Mouse (Mus musculus): ENCODE results near the gene Adgrg1.
"Not testable (repeated sequence)": the region's sequence is repeated elsewhere in the genome, so short reads cannot be mapped to it uniquely, and the experiment has no call there.

The Adgrg1 gene

GRCm38 (mm10) chr8:95025421-95025820 is 50.9 kb downstream of the Adgrg1 start:
- DNase-seq (ENCODE audit: extremely low spot score, low read depth, low spot score): no peak

GRCm38 (mm10) chr8:95028391-95028790 is 53.8 kb downstream of the Adgrg1 start:
- DNase-seq (ENCODE audit: extremely low spot score, low read depth, low spot score): not testable (repeated sequence)

- no peak for DNase-seq (ENCODE audit: extremely low spot score, low read depth, low spot score)
These were observed 62.8 kb downstream of the Adgrg1 start for GRCm38 (mm10) chr8:95037106-95037925.

GRCm38 (mm10) chr8:95041883-95042784 is 67.6 kb downstream of the Adgrg1 start:
- DNase-seq (ENCODE audit: extremely low spot score, low read depth, low spot score): no peak

- no peak for DNase-seq (ENCODE audit: extremely low spot score, low read depth, low spot score)
These were observed 70.3 kb downstream of the Adgrg1 start for GRCm38 (mm10) chr8:95044811-95045210.

DNA sequence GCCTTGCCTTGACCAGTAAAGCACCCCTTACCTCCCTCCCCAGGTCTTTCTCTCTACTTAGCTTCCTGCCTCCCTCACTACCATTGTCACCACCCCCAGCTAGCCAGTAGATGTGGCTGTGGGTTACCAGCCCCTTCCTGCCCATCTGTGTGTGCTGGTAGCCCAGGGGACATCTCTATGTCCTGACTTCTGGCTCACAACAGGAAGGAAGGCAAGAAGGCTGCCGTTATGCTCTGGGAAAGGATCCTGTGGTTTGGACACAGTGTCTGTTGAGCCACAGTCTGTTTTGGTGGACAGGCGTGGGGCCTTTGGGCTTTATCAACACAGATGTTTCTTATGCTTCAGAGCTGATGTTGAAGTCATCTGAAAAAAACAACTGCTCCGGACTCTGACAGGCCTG is 72.4 kb downstream of the Adgrg1 start:
- no peak for DNase-seq (ENCODE audit: extremely low spot score, low read depth, low spot score)

DNA sequence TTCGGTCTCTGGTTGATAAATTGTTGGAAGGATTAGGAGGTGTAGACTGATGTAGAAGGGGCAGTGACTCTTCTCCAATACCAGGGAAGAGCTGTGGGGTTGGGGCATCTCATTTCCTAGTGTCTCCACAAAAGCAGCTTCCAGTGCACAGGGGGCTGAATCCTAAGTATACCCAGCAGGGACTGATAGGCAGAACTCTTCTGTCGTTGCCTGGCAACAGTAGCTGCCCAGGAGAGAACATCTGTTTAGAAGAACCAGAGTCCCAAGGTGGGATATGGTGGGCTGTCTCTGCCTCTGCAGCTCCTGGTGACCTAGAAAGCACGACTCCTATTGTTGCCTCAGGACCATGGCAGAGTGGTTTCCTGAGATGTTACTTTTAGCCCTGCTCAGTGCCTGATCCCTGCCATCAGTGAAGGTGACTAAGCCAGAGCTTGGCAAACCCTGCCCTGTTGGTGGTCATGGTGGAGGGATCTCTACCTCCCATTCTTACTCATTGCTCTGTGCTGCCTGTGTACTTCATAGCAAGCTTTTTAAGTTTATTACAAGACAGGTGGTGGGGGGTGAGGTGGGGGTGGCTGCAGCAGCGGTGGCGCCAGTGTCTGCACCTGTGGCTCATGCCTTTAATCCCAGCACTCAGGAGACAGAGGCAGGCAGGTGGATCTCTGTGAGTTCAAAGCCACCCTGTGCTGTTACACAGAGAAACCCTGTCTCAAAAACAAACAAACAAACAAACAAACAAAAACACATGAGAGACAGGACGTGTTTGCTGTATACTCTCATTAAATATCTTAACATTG is 73.5 kb downstream of the Adgrg1 start:
- no peak for DNase-seq (ENCODE audit: extremely low spot score, low read depth, low spot score)

DNA sequence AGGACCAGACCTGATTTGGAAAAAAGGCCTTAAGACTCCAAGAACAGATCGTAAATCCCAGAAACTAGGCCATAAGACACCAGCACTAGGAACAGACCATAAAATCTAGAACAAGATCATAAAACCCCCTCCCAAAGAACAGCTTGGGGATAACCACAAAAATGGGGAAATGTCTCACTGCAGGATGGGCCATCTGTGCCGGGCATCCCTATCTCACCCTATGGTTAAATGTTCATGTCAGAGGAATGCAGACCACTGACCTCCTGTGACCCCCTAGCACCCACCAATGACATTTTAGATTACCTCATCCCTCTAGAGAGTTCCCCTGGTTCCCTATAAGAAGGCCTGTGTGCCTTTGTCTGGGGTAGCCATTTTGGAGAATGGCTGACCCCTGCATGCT is 75.1 kb downstream of the Adgrg1 start:
- DNase-seq (ENCODE audit: extremely low spot score, low read depth, low spot score): no peak

DNA sequence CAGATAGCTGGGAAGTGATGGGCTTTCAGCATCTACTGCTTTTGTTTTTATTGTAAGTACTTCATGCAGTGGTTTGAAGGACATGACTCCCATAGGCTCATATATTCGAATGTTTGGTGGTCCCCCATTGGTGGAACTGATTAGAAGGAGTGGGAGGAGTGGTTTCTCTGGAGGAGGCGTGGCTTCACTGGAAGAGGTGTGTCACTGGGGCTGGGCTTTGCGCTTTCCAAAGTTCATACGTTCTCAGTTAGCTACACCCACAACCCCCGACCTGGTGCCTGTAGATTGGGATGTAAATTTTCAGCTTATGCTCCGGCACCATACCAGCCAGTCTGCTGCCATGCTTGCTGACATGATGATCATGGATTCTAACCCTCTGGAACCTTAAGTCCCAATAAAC is 79.9 kb downstream of the Adgrg1 start:
- DNase-seq (ENCODE audit: extremely low spot score, low read depth, low spot score): no peak

DNA sequence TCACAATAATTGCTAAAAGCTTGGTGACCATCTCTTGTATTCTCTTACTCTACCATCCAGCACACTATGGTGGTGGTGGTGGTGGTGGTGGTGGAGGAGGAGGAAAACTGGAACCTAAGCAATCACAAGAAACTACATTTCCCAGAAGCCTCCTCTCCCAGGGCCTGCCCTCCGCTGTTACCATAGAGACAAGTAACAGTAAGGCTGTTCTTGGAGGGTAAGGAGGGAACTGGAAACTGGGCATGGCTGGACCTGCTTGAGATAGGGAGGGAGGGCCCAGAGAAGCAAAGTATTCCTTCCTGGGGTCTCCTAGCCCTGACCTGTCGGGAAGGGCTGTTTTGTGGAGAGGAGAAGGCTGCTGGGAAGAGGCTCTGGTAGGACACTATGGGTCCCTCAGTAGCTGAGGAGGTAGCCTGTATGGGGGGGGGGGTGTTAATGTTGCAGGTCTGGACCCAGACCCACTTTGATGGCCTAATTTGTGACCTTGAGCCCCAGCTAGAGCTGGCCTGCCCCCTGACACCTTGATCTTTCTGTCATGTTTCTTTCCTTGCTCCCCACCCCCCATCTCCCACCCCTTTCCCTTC is 80.5 kb downstream of the Adgrg1 start, which contains the start of gene Drc7:
Gene Drc7, plus strand, starts transcription at position 177 of the 584 bp plus-strand sequence.
- DNase-seq (ENCODE audit: extremely low spot score, low read depth, low spot score): no peak

- DNase-seq (ENCODE audit: extremely low spot score, low read depth, low spot score): no peak
These were observed 81.9 kb downstream of the Adgrg1 start for GRCm38 (mm10) chr8:95056414-95056813.

DNA sequence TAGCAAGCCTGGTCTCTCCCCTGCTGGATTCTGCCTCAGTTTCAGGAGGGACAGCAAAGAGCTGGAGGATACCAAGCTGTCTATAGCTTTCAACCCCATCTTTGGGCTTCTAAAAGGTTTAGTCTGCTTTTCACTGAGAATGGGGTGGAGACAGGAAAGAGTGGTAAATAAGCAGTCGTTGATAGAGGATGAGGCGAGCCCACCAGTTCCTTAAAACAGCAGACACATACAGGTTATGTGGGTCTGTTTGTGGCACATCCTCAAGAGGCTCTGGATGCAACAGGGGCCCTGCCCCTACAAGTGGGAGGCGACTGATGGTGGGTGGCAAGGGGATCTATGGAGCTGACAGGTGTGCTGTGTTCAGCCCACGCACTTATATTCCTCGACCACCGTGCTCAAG is 84.1 kb downstream of the Adgrg1 start:
- no peak for DNase-seq (ENCODE audit: extremely low spot score, low read depth, low spot score)

DNA sequence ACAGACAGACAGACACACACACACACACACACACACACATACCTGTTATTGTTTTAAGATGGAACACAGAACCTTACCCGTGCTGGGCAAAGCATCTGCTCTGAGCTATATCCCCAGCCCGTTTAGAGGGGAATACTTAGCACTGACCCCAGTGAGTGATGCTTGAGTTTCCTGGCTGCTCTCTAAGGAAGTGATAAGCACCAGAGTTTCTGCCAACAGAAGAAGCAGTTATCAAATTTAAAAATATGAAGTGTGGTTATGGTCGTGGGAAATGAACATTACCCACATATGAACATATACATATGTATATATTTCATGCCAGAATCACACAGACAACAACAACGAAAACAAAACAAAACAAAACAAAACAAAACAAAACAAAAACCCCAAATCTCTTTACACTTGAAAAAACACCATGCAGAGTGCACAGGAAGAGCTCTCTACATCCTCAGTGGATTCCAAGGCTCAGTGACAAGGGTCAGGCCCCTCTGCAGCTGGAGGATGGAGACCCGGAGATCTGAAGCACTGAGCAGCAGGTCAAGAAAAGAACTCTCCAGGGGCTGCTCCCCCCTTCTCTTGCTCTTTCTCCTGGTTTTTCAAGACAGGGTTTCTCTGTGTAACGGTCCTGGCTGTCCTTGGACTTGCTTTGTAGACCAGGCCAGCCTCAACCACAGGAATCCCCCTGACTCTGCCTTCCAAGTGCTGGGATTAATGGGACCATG is 85.4 kb downstream of the Adgrg1 start:
- DNase-seq (ENCODE audit: extremely low spot score, low read depth, low spot score): no peak

All from hindlimb bud, embryonic 11.5 days (tissue).